Mouse (Mus musculus) testis, adult 2 months (tissue): Measurements from ENCODE around the gene Cavin1. TPM values are rescaled to one million over a fixed set of nuclear protein-coding genes. Genes with fewer than 3 reads are reported as not detected.

Experiments used
- H3K27ac ChIP-seq: fragments of 200-500 bp; 2 replicates; pipeline ENCODE4 v1.5.1; 2012; ENCODE audit warnings: low read depth, low read length; ENCODE audit not compliant: control insufficient read depth, insufficient read depth
- H3K27me3 ChIP-seq: fragments of 200-500 bp; 2 replicates; pipeline ENCODE4 v1.6.1; 2012; ENCODE audit warnings: mild to moderate bottlenecking, low read length, moderate library complexity; ENCODE audit not compliant: control insufficient read depth, insufficient read depth
- H3K36me3 ChIP-seq: fragments of 200-500 bp; 2 replicates; pipeline ENCODE4 v1.6.1; 2012; ENCODE audit warnings: mild to moderate bottlenecking, low read length; ENCODE audit not compliant: control insufficient read depth, insufficient read depth
- H3K4me1 ChIP-seq: fragments of 200-500 bp; 2 replicates; pipeline ENCODE4 v1.6.1; 2012; ENCODE audit warnings: low read length; ENCODE audit not compliant: control insufficient read depth, insufficient read depth
- H3K4me3 ChIP-seq: fragments of 200-500 bp; 2 replicates; pipeline ENCODE4 v1.5.1; 2012; ENCODE audit warnings: low read depth, mild to moderate bottlenecking, low read length, moderate library complexity, mixed read lengths; ENCODE audit not compliant: control insufficient read depth
- CTCF ChIP-seq: fragments of 200-500 bp; IDR thresholded peaks from 2 replicates; pipeline ENCODE4 v1.5.1; 2012; ENCODE audit warnings: low read depth, mild to moderate bottlenecking, inconsistent platforms, low read length, moderate library complexity; ENCODE audit not compliant: control insufficient read depth, insufficient read depth, insufficient replicate concordance
- POLR2A ChIP-seq: fragments of 200-500 bp; IDR thresholded peaks from 2 replicates; pipeline ENCODE4 v1.6.1; 2012; ENCODE audit warnings: low read depth, mild to moderate bottlenecking, inconsistent platforms, low read length, moderate library complexity; ENCODE audit not compliant: control insufficient read depth
- polyA plus RNA-seq: library from polyadenylated mRNA; depleted of rRNA; stranded (reverse); fragments of >200 nt; gene quantifications from 2 replicates; pipeline ENCODE4 v1.2.3, GENCODE M21; 2012

Gene Cavin1
- polyA plus RNA-seq, 1 experiment = 5.1 TPM

GRCm38 (mm10) chr11:100959826-100960225 lies 10.9 kb downstream of the Cavin1 start:
- H3K36me3 ChIP-seq = no peaks in the 10 kb centered on the region
- TF ChIP-seq CTCF (no peak), POLR2A (no peak)
- H3K27ac ChIP-seq = no peak overlapping the region
- no peaks in the 10 kb centered on the region for H3K27me3 ChIP-seq
- peaks cover 12% of the 10 kb centered on the region for H3K4me1 ChIP-seq
- no peak overlapping the region for H3K4me3 ChIP-seq

GRCm38 (mm10) chr11:100959464-100959810 lies 11.2 kb downstream of the Cavin1 start:
- Histone ChIP-seq H3K36me3 (no peaks in the 10 kb centered on the region), H3K27ac (no peak overlapping the region), H3K27me3 (no peaks in the 10 kb centered on the region), H3K4me3 (peak overlapping the region; percentile 46), H3K4me1 (peaks cover 12% of the 10 kb centered on the region)
- no peak for TF ChIP-seq CTCF

GRCm38 (mm10) chr11:100958613-100959463 lies 11.8 kb downstream of the Cavin1 start:
- Histone ChIP-seq H3K36me3 (no peaks in the 10 kb centered on the region), H3K4me3 (peak overlapping the region; percentile 46), H3K4me1 (peaks cover 10% of the 10 kb centered on the region), H3K27me3 (no peaks in the 10 kb centered on the region), H3K27ac (no peak overlapping the region)
- TF ChIP-seq POLR2A (no peak), CTCF (no peak)

GRCm38 (mm10) chr11:100957915-100958469 lies 12.7 kb downstream of the Cavin1 start:
- Histone ChIP-seq H3K36me3 (no peaks in the 10 kb centered on the region), H3K4me3 (no peak overlapping the region), H3K27me3 (no peaks in the 10 kb centered on the region), H3K4me1 (peaks cover 10% of the 10 kb centered on the region), H3K27ac (no peak overlapping the region)
- TF ChIP-seq CTCF (no peak), POLR2A (no peak)

- H3K4me3 ChIP-seq = no peak overlapping the region
- H3K27ac ChIP-seq = no peak overlapping the region
- H3K36me3 ChIP-seq = no peaks in the 10 kb centered on the region
- peaks cover 8% of the 10 kb centered on the region for H3K4me1 ChIP-seq
- no peak for TF ChIP-seq POLR2A
- TF ChIP-seq CTCF = peak; percentile 72; the same call in 1 of the 2 replicates
- H3K27me3 ChIP-seq = no peaks in the 10 kb centered on the region
Measured at GRCm38 (mm10) chr11:100957244-100957643, 13.4 kb downstream of the Cavin1 start.

- Histone ChIP-seq H3K27me3 (no peaks in the 10 kb centered on the region), H3K36me3 (no peaks in the 10 kb centered on the region), H3K4me1 (no peaks in the 10 kb centered on the region; the same call in 1 of the 2 replicates), H3K27ac (no peak overlapping the region), H3K4me3 (no peak overlapping the region)
- TF ChIP-seq POLR2A (no peak), CTCF (no peak)
Measured at GRCm38 (mm10) chr11:100949540-100949939, 21.1 kb downstream of the Cavin1 start.

GRCm38 (mm10) chr11:100948317-100948716 lies 22.4 kb downstream of the Cavin1 start:
- TF ChIP-seq CTCF (no peak), POLR2A (no peak)
- Histone ChIP-seq H3K4me1 (no peaks in the 10 kb centered on the region), H3K27ac (no peak overlapping the region)

More at GRCm38 (mm10) chr11:100948317-100948716, 22.4 kb downstream of the Cavin1 start:
- Histone ChIP-seq H3K4me3 (no peak overlapping the region), H3K36me3 (no peaks in the 10 kb centered on the region), H3K27me3 (no peaks in the 10 kb centered on the region)
